ENCODE assay signal across 27 mouse cellular contexts in the genomic region with DNA sequence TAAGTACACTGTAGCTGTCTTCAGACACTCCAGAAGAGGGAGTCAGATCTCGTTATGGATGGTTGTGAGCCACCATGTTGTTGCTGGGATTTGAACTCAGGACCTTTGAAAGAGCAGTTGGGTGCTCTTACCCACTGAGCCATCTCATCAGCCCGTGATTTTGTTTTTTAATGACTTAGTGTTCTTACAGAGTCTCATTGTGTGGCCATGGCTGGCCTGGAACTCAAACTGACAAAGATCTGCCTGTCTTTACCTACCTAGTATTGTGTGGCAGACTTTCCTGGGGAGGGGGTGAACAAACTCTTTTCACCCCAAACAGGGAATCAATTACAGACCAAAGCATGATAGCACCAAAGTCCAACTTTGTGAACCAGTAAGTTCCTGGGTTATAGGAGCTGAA. TPM values are rescaled to one million over a fixed set of nuclear protein-coding genes. Genes with fewer than 3 reads are reported as not detected.
"Had no signal": no experiment of that assay in that cellular context is flagged by ENCODE, and none has a peak within 500 bp of the region (broad histone marks: within the 10 kb centered on the region; RNA-seq: fewer than 3 reads in every experiment).

No protein-coding gene starts in this region.

RNA-seq across cellular contexts. Expression of gene Mixl1, which starts 59.0 kb away (rescaled TPM):
- total RNA-seq: heart, postnatal 10 days; heart, postnatal 14 days; heart, postnatal 25 days; heart, postnatal 36 days; heart, postnatal 4 days; hematopoietic stem cell, adult 5-6 weeks; hindbrain, postnatal 0 days; layer of hippocampus, adult 18-20 months; layer of hippocampus, adult 2 months; layer of hippocampus, adult 8-10 months; layer of hippocampus, postnatal 10 days; layer of hippocampus, postnatal 25 days; layer of hippocampus, postnatal 36 days; left cerebral cortex, adult 18-20 months; left cerebral cortex, adult 2 months; left cerebral cortex, adult 8-10 months had no signal
- polyA plus RNA-seq: heart, embryonic 12.5 days; heart, embryonic 15.5 days; heart, postnatal 0 days; hindbrain, embryonic 10.5 days; hindbrain, embryonic 11.5 days; hindbrain, embryonic 13.5 days; hindbrain, embryonic 15.5 days; hindbrain, embryonic 16.5 days; hindbrain, postnatal 0 days; intestine, postnatal 0 days; kidney, adult 2 months; large intestine, adult 2 months had no signal
